Mouse (Mus musculus) kidney, postnatal 4 days (tissue): ENCODE measurements at regions not wholly inside any gene's neighbourhood (a gene's known extent, or its start where the extent isn't known, plus 50 kb on each side); places are given as distances from the start of the nearest gene placed in this dataset.
A peak's percentile ranks its signal among the peaks of the same experiment; 100 is the strongest.

ENCODE experiments used
- DNase-seq, 2 experiments: peaks; one replicate each; pipeline ENCODE4 v3.0.0; 2021; ENCODE audit warnings: mixed read lengths in 2 of 2

DNA sequence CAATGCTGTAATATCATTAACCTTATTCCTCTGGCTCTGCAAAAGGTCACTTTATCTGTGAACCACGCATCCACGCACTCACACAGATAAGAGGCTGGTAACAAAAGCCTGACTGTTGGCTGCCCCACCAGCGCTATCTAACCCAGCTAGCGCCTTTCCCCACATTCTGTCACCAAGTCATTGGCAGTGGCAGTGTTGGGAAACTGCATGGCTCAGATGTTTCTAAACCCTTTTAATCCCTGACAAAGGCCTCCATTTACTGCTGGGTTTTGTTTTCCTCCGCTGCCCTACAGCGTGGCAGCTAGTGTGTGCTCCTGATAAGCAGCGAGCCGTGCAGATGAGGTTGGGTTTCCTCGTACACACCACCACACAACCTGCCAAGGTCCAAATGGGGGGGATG lies 55.7 kb downstream of the Id4 start:
- peak in 1 of 2 experiments; percentile 22 for DNase-seq

DNA sequence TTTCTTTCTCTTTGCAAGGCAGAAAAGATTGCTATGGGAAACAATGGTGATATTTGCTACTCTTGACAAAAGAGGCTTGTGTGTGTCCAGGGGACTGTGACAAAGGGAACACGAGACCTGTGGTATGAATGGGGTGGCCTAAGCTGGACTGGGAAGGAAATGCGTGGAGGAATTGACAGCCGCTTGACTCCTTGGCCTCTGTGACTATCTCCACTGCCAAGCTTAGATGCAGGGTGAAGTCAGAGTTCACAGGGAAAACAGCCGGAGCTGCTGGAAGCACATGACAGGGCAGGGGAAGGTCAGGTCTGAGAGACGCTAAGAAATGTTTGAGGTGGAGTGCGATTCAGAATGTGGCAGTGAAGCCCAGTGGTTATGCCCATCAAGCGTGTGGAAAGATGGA lies 56.4 kb downstream of the Id4 start:
- DNase-seq = peak in 1 of 2 experiments; percentile 19

DNA sequence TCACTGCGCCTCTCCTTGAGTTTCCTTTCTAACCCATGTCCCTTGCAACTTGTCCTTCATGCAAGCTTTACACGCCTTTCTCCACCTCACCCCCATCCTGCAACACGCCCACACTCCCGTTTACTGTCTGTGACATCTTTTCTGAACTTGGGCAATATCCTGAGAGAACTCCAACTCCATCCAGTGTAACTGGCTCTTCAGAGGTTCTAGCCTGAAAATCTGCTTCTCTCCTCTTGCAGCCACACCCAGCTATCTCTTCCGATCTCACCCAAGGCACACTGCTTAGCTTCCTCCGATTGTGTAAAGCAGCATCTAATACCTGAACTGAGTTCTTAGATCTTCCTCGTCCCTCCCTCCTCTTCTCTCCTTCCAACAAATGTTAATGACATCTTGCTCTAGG lies 58.0 kb downstream of the Id4 start:
- DNase-seq = no peak

DNA sequence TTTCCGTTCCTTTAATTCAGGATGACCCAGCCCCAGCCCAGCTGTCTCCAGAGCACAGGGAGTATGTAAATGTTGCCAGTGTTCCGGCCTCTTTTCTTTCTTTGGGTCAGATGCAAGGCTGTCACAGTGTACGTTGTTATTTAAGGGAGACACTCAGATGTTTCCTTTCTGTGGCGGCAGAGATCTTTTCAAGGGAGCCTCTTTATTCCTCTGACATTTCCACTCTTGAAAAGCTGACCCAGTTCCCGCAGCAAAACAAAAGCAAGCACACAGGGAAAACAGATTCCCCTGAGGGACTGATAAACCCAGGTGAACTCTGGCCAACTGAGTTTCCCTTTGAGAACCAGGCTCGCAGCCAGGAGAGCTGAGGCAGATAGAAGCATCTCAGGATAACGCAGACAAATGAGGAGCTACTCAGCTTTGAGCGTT lies 63.3 kb downstream of the Id4 start:
- peak; percentile 36 to 46 for DNase-seq

DNA sequence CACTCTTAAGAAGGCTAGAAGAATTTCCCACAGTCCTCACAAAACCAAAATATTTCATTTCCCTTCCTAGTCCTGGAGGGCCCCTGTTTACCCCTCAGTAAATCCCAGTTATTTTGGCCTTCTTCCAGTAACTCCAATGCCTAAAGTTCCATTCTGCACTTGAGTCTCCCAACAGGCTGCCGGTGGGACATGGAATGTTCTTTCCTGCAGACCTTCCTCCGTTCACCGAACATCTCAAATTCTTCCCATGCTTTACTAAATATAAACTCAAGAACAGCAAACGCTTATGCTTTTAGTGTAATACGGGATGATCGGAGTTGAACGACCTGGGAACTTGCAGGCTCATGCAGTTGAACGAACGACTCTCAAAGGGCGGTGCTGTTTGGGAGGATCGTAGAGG lies 69.6 kb downstream of the Id4 start:
- no peak for DNase-seq

DNA sequence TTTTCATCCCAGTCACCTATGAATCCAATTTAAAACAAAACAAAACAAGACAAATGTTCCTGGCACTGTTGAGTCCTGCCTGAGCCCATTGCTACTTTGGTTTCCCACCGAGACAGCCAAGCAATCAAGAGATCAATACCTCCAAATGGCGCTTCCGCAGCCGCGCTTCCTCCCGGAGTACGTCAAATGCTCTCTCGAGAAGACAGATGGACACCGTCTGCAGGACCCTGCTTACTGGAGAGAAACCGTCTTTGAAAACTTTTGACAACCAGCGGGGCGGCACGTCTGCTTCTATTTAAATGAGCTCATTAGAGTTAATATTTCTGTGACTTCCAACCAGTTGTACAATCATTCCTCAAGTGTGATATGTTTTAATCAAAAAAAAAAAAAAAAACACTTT lies 75.1 kb downstream of the Id4 start:
- DNase-seq = peak in 1 of 2 experiments; percentile 18

DNA sequence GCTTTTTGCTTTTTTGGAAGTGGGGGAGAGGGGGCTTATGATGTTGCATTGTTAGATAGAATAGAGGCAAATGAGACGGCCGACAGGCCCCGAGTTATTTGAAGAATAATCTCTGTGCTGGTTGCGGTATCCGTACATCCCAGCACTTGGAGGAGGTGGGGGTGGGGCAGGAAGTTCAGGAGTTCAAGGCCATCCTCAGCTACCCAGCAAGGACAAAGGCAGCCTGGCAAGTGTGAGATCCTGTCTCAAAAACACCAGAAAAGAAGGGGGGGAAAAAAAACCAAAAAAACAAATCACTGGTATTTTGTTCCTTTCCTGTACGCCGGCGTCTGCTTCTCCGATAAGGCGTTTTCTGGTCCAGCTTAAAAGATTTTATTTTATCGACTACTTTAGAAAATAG lies 75.6 kb downstream of the Id4 start:
- peak; percentile 16 to 30 for DNase-seq

DNA sequence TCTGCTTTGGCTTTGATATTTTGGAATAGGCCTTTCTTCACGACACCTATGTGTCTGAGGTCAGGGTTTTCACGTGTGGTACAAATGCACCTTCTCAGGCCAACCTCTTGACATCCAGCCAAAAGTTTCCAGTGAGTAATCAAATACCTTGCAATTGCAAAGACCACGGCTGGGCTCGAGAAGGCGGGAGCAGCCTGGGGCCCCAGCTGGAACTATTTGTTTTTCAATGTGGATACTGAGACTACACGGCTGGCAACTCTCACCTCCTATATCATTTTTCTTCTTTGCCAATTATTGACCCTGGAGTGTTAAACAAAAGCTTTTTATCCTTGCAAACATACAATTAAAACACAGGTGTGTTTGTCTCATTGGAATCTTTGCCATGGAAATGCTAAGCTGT lies 77.5 kb downstream of the Id4 start:
- no peak for DNase-seq

DNA sequence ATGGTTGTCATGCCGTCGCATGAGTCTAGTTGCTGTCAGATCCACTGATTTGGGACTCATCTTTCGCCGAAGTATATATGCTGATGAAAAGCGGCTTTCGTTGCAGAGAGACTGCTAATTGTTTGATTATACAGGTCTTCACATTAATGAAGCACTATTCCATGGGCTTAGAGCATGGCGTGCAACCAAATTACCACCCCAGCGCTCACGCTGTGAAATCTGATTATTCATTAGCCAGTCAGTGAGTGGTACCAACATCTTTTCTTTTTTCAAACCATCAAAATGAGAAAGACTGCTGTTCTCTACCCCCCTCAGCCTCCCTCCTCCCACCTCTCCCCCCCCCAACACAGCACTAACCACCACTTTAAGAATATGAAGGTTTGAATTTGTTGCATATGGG lies 89.1 kb downstream of the Id4 start:
- no peak for DNase-seq

DNA sequence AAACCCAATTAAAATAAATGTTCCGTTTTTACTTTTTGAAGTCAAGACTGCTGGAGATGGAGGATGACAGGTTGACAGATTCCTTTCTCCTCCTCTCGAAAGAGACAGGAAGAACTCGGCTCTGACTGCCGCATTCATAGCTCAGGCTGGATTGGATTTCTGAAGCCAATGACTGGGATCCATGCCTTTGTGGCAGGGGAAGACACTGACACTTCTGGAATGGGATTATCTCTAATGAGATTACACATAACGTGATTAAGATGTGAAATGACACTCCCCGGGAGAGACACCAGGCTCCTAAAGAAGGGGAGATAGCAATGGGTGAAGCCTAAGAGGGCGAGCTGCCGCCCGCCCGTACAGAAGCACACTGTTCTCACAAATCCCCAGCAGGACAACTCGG lies 89.9 kb downstream of the Id4 start:
- DNase-seq = no peak

DNA sequence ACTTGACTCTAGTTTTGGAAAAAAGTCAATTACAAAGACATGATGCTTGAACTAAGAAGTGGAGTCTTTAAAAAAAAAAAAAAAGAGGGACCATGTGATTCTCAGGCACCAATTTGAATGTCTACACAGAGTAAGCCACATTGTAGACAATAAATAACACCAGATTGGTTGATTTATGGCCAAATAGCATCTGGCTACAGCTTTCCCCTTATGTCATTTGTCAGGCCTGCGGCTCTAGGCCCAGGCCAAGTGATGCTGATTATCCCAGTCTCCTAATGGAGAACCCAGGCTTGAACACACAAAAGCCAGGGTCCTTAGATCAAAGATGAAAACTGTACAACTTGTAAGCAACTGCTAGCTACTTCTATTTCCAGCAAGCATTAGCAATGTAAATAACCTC lies 96.1 kb downstream of the Id4 start:
- no peak for DNase-seq

DNA sequence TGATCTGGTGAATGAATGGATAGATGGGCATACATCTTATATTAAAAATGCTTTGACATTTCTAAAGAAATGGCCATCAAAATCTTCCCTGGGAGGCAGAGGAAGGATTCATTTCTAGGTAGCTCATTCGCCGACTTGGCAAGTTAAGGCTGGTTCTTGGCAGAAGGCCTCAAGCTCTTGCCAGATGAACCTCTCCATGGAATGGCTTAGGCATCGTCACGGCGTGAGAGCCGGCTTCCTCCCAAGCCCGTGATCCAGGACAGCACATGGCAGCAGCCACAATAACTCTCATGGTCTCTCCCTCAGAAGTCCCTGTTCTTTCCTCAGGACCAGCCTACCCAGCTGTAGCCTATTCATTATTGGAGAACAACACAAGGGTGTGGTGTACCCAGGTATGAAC lies 96.6 kb downstream of the Id4 start:
- no peak for DNase-seq

DNA sequence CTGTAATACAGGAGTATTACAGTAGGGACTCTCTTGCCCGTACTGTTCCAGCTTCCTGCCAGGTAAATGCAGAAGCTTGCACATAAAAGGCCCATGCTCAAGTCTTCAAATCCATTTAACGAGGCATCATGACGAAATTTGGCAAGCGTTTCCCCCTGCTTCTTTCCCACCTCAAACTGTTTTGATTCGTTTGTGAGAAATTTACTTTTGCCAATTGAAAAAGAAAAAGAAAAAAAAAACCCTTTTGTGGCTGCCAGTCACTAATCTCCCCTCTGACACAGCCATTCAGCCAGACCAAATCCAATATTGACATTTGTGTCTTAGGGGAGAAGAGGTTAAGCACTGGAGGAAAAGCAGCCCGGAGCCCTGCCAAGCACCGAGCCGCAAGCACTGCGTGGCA lies 110.0 kb downstream of the Id4 start:
- DNase-seq = no peak

DNA sequence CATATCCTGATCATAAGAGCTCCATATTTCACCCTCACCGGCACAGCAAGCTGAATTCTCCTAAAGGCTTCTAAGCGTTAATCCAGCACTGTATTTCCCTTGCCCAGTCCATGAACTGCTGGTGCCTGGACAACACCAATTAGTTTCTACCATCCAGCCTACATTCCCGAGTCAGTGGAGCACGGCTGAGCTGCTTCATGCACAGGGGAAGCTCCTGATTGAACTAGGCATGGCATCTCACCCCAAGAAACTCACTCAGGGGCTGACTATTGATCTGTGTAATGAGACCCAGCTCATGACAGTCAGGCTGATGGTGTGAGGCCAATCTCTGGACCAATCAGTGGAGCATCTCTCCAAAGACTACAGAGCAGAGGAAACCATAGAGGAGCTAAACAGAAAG lies 115.4 kb downstream of the Id4 start:
- peak; percentile 14 to 31 for DNase-seq

DNA sequence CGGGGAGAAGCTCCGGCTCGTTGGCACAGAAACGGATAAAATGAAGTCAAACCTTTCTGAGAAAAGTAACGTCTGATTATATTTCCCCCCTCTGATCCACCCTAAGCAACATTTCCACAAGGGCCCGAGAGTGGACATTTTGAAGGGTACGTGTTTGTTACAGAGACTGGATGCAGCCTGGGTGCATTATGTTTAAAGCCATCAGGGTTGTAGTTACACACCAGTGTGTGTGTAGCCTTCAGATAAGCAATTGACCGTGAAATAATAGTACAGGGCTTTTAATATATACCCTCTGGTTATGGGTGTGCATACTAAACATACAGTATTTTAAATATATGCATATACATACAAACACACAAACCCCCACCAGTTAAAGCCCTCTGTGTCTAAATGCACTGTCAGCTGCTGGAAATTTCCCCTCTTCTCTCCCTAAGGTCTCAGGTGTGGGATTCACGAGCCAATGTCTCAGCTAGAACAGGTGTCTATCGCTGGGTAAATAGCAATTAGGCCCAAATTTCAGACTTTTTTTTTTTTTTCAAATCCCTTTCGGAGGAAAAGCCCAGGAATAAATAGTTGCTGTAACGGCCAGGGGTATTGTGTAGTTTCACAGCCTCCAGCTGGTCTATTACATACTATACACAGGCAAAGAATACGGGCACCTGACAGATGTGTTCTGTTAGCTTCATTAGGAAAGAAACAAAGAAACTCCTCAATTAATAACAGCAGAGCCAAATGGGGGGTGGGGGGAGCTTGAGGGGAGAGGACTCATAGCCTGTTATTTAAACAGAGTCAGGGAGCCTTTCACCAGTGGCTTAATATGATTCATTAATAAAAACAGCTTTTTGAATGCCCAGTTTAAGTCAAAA lies 122.8 kb downstream of the Id4 start:
- DNase-seq = no peak

DNA sequence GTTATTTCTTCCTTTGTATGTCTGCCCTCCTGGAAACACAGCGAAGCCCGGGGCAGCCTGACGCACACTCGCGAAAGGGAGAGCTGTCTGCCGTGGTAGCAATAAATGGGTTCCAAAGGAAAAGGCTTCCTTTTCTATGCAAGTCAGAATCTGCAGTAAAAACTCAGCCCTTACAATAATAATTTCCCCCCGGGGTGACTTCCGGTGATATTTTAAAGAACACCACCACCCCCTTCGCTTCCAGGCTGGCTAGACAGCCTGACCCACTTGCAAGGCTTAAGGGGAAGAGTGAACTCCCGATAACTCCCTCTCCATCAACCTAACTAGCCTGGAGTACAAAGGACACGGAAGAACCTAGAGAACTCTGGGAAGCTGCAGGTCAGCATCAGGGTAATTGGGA lies 123.9 kb downstream of the Id4 start:
- DNase-seq = no peak

DNA sequence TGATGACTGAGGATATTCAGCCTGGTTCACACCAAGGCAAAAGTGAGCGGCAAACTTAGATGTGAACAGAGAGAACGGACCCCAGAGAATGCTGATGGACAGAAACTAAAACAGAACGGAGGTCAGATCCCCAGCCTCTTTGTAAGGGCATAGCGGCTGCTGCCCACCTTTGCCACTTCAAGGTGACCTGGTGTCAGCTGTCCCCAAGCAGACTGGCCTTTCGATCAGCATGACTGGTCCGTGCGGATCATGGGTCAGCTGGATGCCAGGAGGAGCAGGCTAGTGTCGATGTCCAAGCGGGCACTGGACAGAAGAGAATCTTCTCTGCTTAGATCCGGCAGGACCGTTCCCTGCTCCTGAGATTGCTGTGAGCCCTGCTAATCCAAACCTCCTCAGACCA lies 122.1 kb downstream of the Zfp169 start:
- DNase-seq = no peak

DNA sequence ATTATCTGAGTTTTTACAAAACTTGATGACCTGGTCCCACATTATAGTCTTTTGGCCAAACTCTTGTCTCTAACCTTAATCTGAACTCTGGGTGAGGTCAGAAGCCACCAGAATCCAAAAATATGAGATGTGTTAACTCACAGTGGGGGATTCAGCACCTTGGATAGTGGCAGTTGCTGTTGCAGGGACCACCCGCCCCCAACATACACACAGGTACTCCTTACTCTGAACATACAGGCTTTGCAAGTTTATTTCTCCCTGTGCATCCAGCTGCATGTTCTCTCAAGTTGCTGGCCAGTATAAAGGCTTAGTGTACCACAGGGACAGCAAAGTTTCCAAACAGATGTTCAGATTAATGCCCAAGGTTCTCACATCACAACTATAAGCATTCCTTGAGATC lies 115.5 kb downstream of the Zfp169 start:
- DNase-seq = peak; percentile 51 to 63

DNA sequence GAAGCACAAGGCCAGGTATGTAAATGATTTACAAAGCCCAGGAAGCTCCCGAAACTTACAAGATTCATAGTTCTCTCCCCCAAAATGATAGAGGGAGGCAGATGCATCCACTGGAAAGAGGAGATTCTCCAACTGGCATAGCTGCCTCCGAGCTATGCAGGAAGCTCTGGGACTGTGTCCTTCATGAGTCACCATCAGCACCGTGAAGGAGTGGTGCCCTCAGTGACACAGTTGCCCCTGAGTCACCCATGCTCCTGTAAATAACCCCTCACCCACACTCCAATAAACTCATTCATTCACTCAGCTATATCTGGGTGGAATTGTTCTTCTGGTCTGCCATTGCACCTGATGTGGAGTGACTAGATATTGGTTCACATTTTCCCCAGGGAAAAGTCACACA lies 114.6 kb downstream of the Zfp169 start:
- DNase-seq = no peak

DNA sequence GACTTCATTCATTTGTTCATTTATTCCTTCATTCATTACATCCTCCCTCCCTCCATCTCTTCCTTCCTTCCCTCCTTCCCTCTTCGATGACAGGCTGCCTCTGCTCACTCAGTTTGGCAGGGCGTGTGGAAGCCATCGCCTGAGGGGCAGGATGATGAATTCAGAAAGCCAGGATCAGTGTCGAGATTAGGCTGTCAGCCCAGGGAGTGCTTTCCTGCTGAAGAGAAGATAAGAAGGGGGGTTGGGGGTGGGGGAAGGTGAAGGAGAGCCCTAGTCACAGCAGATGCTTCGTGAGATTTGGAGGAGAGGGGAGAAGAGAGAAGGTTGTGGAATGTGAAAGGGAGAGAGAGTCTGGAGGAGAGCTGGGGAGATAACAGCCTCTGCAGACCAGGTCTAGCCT lies 110.9 kb downstream of the Zfp169 start:
- DNase-seq = no peak

DNA sequence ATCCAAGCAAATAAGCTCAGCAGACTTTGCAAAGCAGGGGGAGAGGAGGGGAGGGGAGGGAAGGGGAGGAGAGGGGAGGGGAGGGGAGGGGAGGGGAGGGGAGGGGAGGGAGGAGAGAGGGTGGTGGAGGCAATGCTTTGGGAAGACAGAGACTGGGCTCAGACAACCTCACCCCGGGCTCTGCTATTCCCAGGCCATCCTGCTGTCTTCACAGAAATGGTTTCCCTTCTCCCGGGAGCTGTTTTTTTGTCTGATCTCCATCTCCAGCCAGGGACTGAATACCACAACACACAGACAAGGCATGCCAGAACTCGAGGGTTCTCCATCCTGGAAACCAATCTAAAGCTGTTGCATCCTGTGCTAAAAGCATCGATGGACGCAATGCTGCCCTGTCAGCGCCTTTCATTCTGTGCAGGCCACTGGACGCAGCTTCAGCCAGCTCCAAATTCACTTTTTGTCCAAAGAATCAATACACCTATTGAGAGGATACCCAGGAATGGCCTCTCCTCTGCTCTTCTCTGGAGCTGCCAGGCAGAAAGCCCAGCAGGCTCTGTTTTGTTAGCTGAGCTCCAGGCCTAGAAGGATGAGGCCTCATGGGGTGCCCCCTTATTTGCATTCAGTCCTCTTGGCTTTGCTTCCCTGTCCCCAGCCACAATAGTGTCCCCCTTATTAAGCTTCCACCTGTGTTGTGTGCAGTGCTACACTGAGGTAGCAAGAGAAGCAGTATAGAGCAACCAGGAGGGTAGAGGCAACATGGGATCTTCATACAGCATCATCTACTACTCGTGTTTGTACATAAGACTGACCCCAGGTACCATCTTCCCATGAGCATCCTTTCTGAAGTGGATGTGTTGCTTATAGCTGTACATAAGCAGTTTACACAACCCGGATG lies 90.6 kb downstream of the Zfp169 start:
- DNase-seq = no peak

DNA sequence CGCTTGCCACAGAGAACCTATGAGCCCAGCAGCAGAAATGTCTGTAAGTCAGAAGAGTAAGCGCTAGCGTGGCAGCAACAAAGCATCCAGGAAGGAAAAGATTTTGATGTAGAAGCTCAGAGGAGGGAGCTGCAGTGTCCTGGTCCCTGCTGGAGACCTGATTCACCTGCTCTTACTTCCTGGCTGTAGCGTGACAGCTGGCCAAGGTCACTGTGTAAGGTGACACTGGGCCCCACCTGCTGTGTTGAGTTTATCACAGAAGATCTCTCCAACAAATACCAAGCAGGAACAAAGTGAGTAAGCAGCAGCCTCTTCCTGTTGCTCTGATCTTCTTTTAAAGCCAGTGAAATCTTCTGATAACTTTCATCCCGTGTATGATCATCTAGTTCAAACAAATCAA lies 86.4 kb downstream of the Zfp169 start:
- DNase-seq = no peak

DNA sequence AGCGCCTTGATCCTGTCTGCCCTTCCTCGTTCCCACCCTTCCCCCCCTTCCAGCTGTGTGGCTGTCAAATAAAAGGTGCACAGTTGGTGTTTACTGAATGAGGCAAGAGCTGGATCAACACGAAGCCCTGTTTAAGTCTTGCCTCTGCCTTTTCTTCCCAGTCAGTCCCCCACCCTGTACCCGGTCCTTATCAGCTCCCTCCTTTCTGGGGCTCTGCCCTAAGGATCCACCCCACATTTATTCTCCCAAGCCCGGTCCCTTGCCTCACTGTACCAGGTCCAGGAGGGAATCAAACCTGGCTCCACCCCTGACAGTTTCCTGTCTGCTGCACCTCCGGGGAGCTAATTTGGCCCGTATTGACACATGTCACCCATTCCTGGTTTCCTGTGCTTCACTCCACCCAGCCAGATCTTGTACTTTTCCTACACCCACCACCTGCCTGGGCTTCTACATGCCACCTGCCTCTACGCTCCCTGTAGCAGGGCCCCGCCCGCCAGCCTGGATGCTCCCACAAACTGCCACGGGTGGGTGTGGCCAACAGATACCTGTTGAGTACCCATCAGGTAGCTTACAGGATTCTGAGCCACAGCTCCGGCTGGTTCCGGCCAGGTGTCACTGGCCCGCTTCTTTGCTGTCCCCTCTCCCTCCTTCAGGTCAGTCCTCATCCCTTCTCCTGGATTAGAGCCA lies 76.4 kb downstream of the Zfp169 start:
- DNase-seq = no peak
